Mouse (Mus musculus) embryonic facial prominence, embryonic 15.5 days (tissue): ENCODE results near the gene Pcsk6. TPM values are rescaled to one million over a fixed set of nuclear protein-coding genes. Genes with fewer than 3 reads are reported as not detected.
A peak's percentile ranks its signal among the peaks of the same experiment; 100 is the strongest.

Source experiments
- ATAC-seq: fragments of 200-750 bp; cut with Nextera tagmentation; 2 replicates; pipeline ENCODE4 v1.8.0; 2017; ENCODE audit warnings: low read depth, moderate TSS enrichment; ENCODE audit not compliant: insufficient number of reproducible peaks, low FRiP score, low TSS enrichment
- H3K27ac ChIP-seq: fragments of 300-500 bp; sonication (generic); replicated peaks from 2 replicates; pipeline ENCODE4 v1.5.1; 2015; ENCODE audit warnings: mild to moderate bottlenecking, inconsistent platforms
- H3K27me3 ChIP-seq: fragments of 300-500 bp; sonication (generic); 2 replicates; pipeline ENCODE4 v1.6.1; 2015; ENCODE audit warnings: inconsistent platforms
- H3K36me3 ChIP-seq: fragments of 300-500 bp; sonication (generic); 2 replicates; pipeline ENCODE4 v1.6.1; 2015; ENCODE audit warnings: mild to moderate bottlenecking, inconsistent platforms
- H3K4me1 ChIP-seq: fragments of 300-500 bp; sonication (generic); 2 replicates; pipeline ENCODE4 v1.6.1; 2015; ENCODE audit warnings: inconsistent platforms
- H3K4me2 ChIP-seq: fragments of 300-500 bp; sonication (generic); replicated peaks from 2 replicates; pipeline ENCODE4 v1.6.1; 2015; ENCODE audit warnings: mild to moderate bottlenecking, inconsistent platforms
- H3K4me3 ChIP-seq: fragments of 300-500 bp; sonication (generic); replicated peaks from 2 replicates; pipeline ENCODE4 v1.5.1; 2015; ENCODE audit warnings: mild to moderate bottlenecking, inconsistent platforms
- H3K9ac ChIP-seq: fragments of 300-500 bp; sonication (generic); 2 replicates; pipeline ENCODE4 v1.6.1; 2015; ENCODE audit warnings: inconsistent platforms
- H3K9me3 ChIP-seq: fragments of 300-500 bp; sonication (generic); replicated peaks from 2 replicates; pipeline ENCODE4 v1.6.1; 2016; ENCODE audit warnings: inconsistent platforms
- WGBS: fragments of 180-500 bp; shearing (Covaris S2); methylation state at CpG from one replicate; pipeline ENCODE4 v1.1.7; 2015; 5-methylcytosine and 5-hydroxymethylcytosine counted together
- polyA plus RNA-seq: library from polyadenylated mRNA; unstranded; fragments of >200 nt; fragmentation: Nextera tagmentation; extraction: Ambion mirVana; gene quantifications from 2 replicates; pipeline ENCODE4 v1.2.1, GENCODE M21; 2015

Pcsk6 gene
- polyA plus RNA-seq, 1 experiment from 2014 or later: 8.5 TPM

- Histone ChIP-seq H3K4me2 (no peak overlapping the region), H3K9ac (no peak overlapping the region), H3K4me1 (peaks cover 42% of the 10 kb centered on the region), H3K27ac (no peak overlapping the region), H3K36me3 (no peaks in the 10 kb centered on the region), H3K27me3 (peaks cover 5% of the 10 kb centered on the region; the same call in 1 of the 2 replicates), H3K9me3 (no peaks in the 10 kb centered on the region), H3K4me3 (no peak overlapping the region)
- 68% methylated on average over 11 of the region's 11 CpGs for whole genome bisulfite sequencing
- no peak for ATAC-seq
Measured at GRCm38 (mm10) chr7:65977977-65978376, 116.4 kb downstream of the Pcsk6 start.

- H3K9ac ChIP-seq: no peak overlapping the region
- ATAC-seq: 0 out of 2 replicates have a peak, but pooled peaks have one; percentile 48
- no peak overlapping the region for H3K4me2 ChIP-seq
- H3K4me3 ChIP-seq: no peak overlapping the region
- no peaks in the 10 kb centered on the region for H3K27me3 ChIP-seq
- no peaks in the 10 kb centered on the region for H3K36me3 ChIP-seq
- H3K4me1 ChIP-seq: peaks cover 42% of the 10 kb centered on the region
- 42% methylated on average over 11 of the region's 11 CpGs for WGBS
- no peaks in the 10 kb centered on the region for H3K9me3 ChIP-seq
- no peak overlapping the region for H3K27ac ChIP-seq
Measured at GRCm38 (mm10) chr7:65978996-65979823, 117.7 kb downstream of the Pcsk6 start.

DNA sequence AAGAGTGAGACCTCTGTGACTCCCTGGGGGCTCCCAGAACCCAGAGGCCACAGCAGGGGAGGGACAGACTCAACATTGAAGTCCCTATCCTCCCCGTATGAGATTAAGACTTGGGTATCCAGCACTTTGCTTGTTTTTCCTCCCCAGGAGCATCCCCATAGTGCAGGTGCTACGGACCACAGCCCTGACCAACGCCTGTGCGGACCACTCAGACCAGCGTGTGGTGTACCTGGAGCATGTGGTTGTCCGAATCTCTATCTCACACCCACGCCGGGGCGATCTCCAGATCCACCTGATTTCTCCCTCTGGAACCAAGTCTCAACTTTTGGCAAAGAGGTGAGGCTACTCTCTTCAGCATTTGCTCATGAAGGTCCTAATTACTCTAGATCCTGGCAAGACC lies 118.5 kb downstream of the Pcsk6 start:
- no peak overlapping the region for H3K4me2 ChIP-seq
- H3K27ac ChIP-seq: no peak overlapping the region
- no peak for ATAC-seq
- WGBS: 93% methylated on average over 9 of the region's 9 CpGs
- no peak overlapping the region for H3K4me3 ChIP-seq
- peaks cover 42% of the 10 kb centered on the region for H3K4me1 ChIP-seq
- no peaks in the 10 kb centered on the region for H3K9me3 ChIP-seq
- H3K27me3 ChIP-seq: no peaks in the 10 kb centered on the region
- H3K36me3 ChIP-seq: no peaks in the 10 kb centered on the region
- H3K9ac ChIP-seq: no peak overlapping the region

DNA sequence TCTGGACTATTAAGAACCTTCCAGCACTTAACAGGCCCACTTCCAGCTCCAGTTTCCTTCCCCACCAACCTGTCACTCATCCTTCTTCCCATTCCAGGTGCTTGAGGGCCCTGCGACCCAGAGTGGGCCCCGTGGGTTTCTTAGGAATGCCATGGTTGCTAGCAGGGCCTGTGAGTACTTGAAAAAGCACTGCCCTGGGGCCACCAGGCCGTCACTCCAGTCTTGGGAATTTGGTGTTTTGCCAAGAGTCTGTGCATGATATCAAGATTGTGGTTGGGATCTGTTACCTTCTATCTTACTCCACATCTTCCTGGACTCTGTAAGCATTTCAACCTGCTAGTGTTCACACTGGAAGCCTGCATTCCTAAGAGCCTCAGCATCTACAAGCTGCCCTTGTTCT lies 120.5 kb downstream of the Pcsk6 start:
- Histone ChIP-seq H3K9me3 (no peaks in the 10 kb centered on the region), H3K4me2 (no peak overlapping the region), H3K4me3 (no peak overlapping the region), H3K27me3 (no peaks in the 10 kb centered on the region), H3K36me3 (no peaks in the 10 kb centered on the region), H3K27ac (no peak overlapping the region), H3K9ac (no peak overlapping the region), H3K4me1 (peaks cover 42% of the 10 kb centered on the region)
- 39% methylated on average over 3 of the region's 3 CpGs for WGBS
- no peak for ATAC-seq

GRCm38 (mm10) chr7:65988249-65988648 lies 126.7 kb downstream of the Pcsk6 start:
- H3K27me3 ChIP-seq: no peaks in the 10 kb centered on the region; the same call in 1 of the 2 replicates
- no peak overlapping the region for H3K4me3 ChIP-seq
- H3K27ac ChIP-seq: no peak overlapping the region
- no peak overlapping the region for H3K4me2 ChIP-seq
- no peaks in the 10 kb centered on the region for H3K9me3 ChIP-seq
- ATAC-seq: no peak
- H3K4me1 ChIP-seq: peaks cover 11% of the 10 kb centered on the region
- 81% methylated on average over 4 of the region's 4 CpGs for WGBS
- no peaks in the 10 kb centered on the region for H3K36me3 ChIP-seq
- no peak overlapping the region for H3K9ac ChIP-seq

DNA sequence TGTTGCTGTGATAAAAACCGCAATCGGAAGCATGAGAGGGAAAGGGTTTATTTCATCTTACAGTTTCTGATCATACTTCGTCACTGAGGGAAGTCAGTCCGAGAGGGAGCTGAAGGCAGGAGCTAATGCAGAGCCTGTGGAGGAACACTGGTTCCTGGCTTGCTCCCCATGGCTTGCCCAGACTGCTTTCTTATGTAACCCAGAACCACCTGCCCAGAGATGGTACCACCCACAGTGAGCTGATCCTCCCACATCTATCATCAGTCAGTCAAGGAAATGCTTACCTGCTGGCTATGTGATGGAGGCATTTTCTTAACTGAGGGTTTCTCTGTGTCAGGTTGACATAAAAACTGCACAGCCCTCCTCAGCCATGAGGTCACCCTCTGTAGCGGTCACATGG lies 127.2 kb downstream of the Pcsk6 start:
- no peak overlapping the region for H3K4me2 ChIP-seq
- no peaks in the 10 kb centered on the region for H3K36me3 ChIP-seq
- H3K27me3 ChIP-seq: no peaks in the 10 kb centered on the region; the same call in 1 of the 2 replicates
- H3K4me3 ChIP-seq: no peak overlapping the region
- H3K27ac ChIP-seq: no peak overlapping the region
- no peak overlapping the region for H3K9ac ChIP-seq
- no peak for ATAC-seq
- no peaks in the 10 kb centered on the region for H3K9me3 ChIP-seq
- H3K4me1 ChIP-seq: peaks cover 15% of the 10 kb centered on the region
- 89% methylated on average over 5 of the region's 5 CpGs for WGBS

DNA sequence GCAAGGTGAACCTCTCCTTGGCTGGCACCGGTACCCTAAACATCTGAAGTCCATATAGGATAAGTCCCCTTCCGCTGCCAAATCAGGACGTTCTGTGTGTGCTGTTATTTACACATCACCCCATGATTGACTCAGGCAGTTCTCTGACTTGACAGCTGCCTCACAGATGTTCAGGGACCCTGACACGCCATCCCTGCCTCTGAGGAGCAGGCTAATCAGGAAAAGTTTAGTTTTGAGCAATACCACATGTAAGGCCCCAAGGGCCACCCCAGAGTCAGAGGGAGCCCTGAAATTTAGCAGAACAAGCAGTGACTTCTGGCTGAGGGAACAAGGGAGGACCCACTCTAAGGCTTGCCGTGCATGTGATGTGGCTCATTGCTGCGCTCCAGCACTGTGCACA lies 130.8 kb downstream of the Pcsk6 start:
- 38% methylated on average over 6 of the region's 6 CpGs for WGBS
- H3K9me3 ChIP-seq: no peaks in the 10 kb centered on the region
- H3K4me1 ChIP-seq: peaks cover 20% of the 10 kb centered on the region
- H3K27me3 ChIP-seq: no peaks in the 10 kb centered on the region; the same call in 1 of the 2 replicates
- no peaks in the 10 kb centered on the region for H3K36me3 ChIP-seq
- H3K4me2 ChIP-seq: no peak overlapping the region
- H3K27ac ChIP-seq: no peak overlapping the region
- ATAC-seq: peak; percentile 58; the same call in 1 of the 2 replicates
- H3K4me3 ChIP-seq: no peak overlapping the region
- H3K9ac ChIP-seq: no peak overlapping the region

DNA sequence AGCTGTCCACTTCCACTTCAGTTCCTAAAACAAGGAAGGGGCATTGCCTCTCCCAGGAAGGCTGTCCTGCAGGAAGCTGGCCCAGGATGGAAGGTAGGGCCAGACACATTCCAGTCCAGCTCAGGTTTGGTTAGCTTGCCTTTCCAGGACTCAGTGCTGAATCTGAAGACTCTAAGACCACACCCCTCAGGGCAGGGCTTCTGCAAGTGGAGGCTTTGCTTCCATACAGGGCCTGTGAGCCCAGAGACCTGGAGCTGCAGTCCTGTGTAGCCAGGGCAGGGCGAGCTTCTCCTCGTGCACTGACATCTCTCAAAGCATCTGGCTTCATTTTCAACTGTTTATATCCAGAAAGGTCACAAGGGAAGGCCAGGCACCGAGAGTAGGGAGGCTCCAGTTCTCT lies 131.9 kb downstream of the Pcsk6 start:
- no peaks in the 10 kb centered on the region; the same call in 1 of the 2 replicates for H3K27me3 ChIP-seq
- no peaks in the 10 kb centered on the region for H3K9me3 ChIP-seq
- H3K4me2 ChIP-seq: no peak overlapping the region
- H3K4me3 ChIP-seq: no peak overlapping the region
- no peaks in the 10 kb centered on the region for H3K36me3 ChIP-seq
- no peak overlapping the region for H3K27ac ChIP-seq
- peaks cover 20% of the 10 kb centered on the region for H3K4me1 ChIP-seq
- no peak for ATAC-seq
- WGBS: 34% methylated on average over 3 of the region's 3 CpGs
- H3K9ac ChIP-seq: no peak overlapping the region

DNA sequence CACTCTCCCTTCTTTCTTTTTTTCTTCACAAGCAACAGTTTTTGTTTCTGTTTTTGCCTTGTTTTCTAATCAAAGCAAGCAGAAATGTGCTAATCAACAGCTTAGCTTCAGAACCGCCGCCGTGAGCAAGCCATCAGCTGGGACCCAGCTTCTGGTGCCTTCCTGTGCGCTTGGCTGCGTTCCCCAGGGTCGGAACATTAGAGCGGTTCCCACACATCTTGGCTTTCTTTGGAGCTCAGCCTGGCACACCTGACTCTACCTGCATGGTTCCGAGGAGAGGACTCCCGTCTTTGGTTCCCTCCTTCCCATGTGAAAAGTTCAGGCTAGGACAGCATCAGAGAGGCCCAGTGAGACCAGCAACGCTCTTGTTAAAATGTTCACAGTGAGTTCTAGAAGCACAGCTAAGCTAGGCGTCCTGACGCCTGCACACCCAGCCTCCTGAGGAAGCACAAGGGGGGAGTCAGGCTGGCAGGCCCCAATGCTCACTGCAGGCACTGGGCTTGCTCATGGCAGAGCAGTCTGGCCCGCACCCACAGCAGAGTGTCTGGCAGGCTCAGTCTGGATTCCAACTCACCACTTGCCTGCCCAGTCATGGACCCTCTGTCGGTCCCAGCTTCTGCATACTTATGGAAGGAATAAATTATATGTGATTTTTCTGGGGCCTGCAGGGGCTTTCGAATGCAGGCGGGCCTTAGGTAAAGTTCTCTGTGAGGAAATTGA lies 139.7 kb downstream of the Pcsk6 start:
- no peak overlapping the region for H3K4me2 ChIP-seq
- H3K27me3 ChIP-seq: no peaks in the 10 kb centered on the region
- H3K27ac ChIP-seq: 0 out of 2 replicates have a peak overlapping the region, but pooled peaks have one; percentile 44
- H3K4me1 ChIP-seq: peaks cover 8% of the 10 kb centered on the region; the same call in 1 of the 2 replicates
- ATAC-seq: no peak
- no peaks in the 10 kb centered on the region for H3K9me3 ChIP-seq
- 70% methylated on average over 16 of the region's 16 CpGs for WGBS
- H3K36me3 ChIP-seq: 0 out of 2 replicates have a peak, but pooled peaks cover 2% of the 10 kb centered on the region
- no peak overlapping the region for H3K9ac ChIP-seq
- H3K4me3 ChIP-seq: no peak overlapping the region

GRCm38 (mm10) chr7:66001797-66002196 lies 140.3 kb downstream of the Pcsk6 start:
- H3K27me3 ChIP-seq: no peaks in the 10 kb centered on the region
- WGBS: 55% methylated on average over 3 of the region's 3 CpGs
- H3K27ac ChIP-seq: 0 out of 2 replicates have a peak overlapping the region, but pooled peaks have one; percentile 44
- H3K4me2 ChIP-seq: no peak overlapping the region
- no peak overlapping the region for H3K9ac ChIP-seq
- 0 out of 2 replicates have a peak, but pooled peaks cover 2% of the 10 kb centered on the region for H3K36me3 ChIP-seq
- no peaks in the 10 kb centered on the region for H3K9me3 ChIP-seq
- ATAC-seq: no peak
- peaks cover 8% of the 10 kb centered on the region; the same call in 1 of the 2 replicates for H3K4me1 ChIP-seq
- H3K4me3 ChIP-seq: no peak overlapping the region

GRCm38 (mm10) chr7:66003447-66003846 lies 141.9 kb downstream of the Pcsk6 start:
- ATAC-seq: no peak
- Histone ChIP-seq H3K9ac (no peak overlapping the region), H3K4me3 (no peak overlapping the region), H3K4me2 (no peak overlapping the region), H3K36me3 (0 out of 2 replicates have a peak, but pooled peaks cover 2% of the 10 kb centered on the region), H3K27ac (no peak overlapping the region; the same call in 1 of the 2 replicates), H3K4me1 (peaks cover 10% of the 10 kb centered on the region; the same call in 1 of the 2 replicates), H3K9me3 (no peaks in the 10 kb centered on the region), H3K27me3 (no peaks in the 10 kb centered on the region)
- 67% methylated on average over 5 of the region's 5 CpGs for WGBS
